Mouse (Mus musculus) hindbrain, embryonic 16.5 days (tissue): ENCODE results near the gene Jsrp1. TPM values are rescaled to one million over a fixed set of nuclear protein-coding genes. Genes with fewer than 3 reads are reported as not detected.

Source experiments
- ATAC-seq: fragments of 200-750 bp; cut with Nextera tagmentation; 2 replicates; pipeline ENCODE4 v1.8.0; 2017; ENCODE audit warnings: moderate TSS enrichment, moderate library complexity
- H3K27ac ChIP-seq: fragments of 300-500 bp; sonication (generic); 2 replicates; pipeline ENCODE4 v1.5.1; 2014; ENCODE audit warnings: low read depth, mild to moderate bottlenecking, control low read depth, low read length, moderate library complexity
- H3K27me3 ChIP-seq: fragments of 300-500 bp; sonication (generic); replicated peaks from 2 replicates; pipeline ENCODE4 v1.6.1; 2014; ENCODE audit warnings: low read length; ENCODE audit not compliant: control insufficient read depth, insufficient read depth
- H3K36me3 ChIP-seq: fragments of 300-500 bp; sonication (generic); 2 replicates; pipeline ENCODE4 v1.6.1; 2014; ENCODE audit warnings: mild to moderate bottlenecking, low read length, moderate library complexity, mixed read lengths; ENCODE audit not compliant: control insufficient read depth, insufficient read depth
- H3K4me1 ChIP-seq: fragments of 300-500 bp; sonication (generic); 2 replicates; pipeline ENCODE4 v1.6.1; 2014; ENCODE audit warnings: low read depth, low read length; ENCODE audit not compliant: control insufficient read depth, insufficient read depth
- H3K4me2 ChIP-seq: fragments of 300-500 bp; sonication (generic); 2 replicates; pipeline ENCODE4 v1.6.1; 2014; ENCODE audit warnings: mild to moderate bottlenecking, low read length, control low read depth, moderate library complexity
- H3K4me3 ChIP-seq: fragments of 300-500 bp; sonication (generic); 2 replicates; pipeline ENCODE4 v1.5.1; 2014; ENCODE audit warnings: mild to moderate bottlenecking, low read length, control low read depth, moderate library complexity
- H3K9ac ChIP-seq: fragments of 300-500 bp; sonication (generic); 2 replicates; pipeline ENCODE4 v1.6.1; 2014; ENCODE audit warnings: low read depth, mild to moderate bottlenecking, control low read depth, low read length, moderate library complexity
- H3K9me3 ChIP-seq: fragments of 300-500 bp; sonication (generic); 2 replicates; pipeline ENCODE4 v1.6.1; 2014; ENCODE audit warnings: mild to moderate bottlenecking, low read length, moderate library complexity; ENCODE audit not compliant: control insufficient read depth
- WGBS: fragments of 180-500 bp; shearing (Covaris S2); extraction: QIAGEN DNeasy Blood & Tissue Kit; methylation state at CpG from one replicate; pipeline ENCODE4 v1.1.7; 2014; 5-methylcytosine and 5-hydroxymethylcytosine counted together
- polyA plus RNA-seq: library from polyadenylated mRNA; unstranded; fragments of >200 nt; fragmentation: Nextera tagmentation; extraction: Ambion mirVana; gene quantifications from 2 replicates; pipeline ENCODE4 v1.2.1, GENCODE M21; 2015

The Jsrp1 gene
- polyA plus RNA-seq, 1 experiment from 2014 or later: 1.1 TPM

GRCm38 (mm10) chr10:80792175-80793032 lies 20.9 kb downstream of the Jsrp1 start:
- H3K27ac ChIP-seq: no peak overlapping the region
- ATAC-seq: peak; percentile 18; the same call in 1 of the 2 replicates
- H3K4me3 ChIP-seq: no peak overlapping the region
- H3K27me3 ChIP-seq: no peaks in the 10 kb centered on the region
- H3K4me1 ChIP-seq: peaks cover 14% of the 10 kb centered on the region
- H3K9ac ChIP-seq: no peak overlapping the region
- H3K9me3 ChIP-seq: no peaks in the 10 kb centered on the region
- H3K36me3 ChIP-seq: peaks cover 51% of the 10 kb centered on the region
- WGBS: 68% methylated on average over 41 of the region's 41 CpGs
- H3K4me2 ChIP-seq: no peak overlapping the region

- H3K4me3 ChIP-seq: no peak overlapping the region
- ATAC-seq: no peak
- peaks cover 7% of the 10 kb centered on the region for H3K4me1 ChIP-seq
- H3K36me3 ChIP-seq: peaks cover 51% of the 10 kb centered on the region
- no peaks in the 10 kb centered on the region for H3K27me3 ChIP-seq
- H3K9me3 ChIP-seq: no peaks in the 10 kb centered on the region
- H3K4me2 ChIP-seq: no peak overlapping the region
- no peak overlapping the region for H3K9ac ChIP-seq
- WGBS: 80% methylated on average over 33 of the region's 33 CpGs
- H3K27ac ChIP-seq: no peak overlapping the region
Measured at GRCm38 (mm10) chr10:80791476-80792174, 21.7 kb downstream of the Jsrp1 start.

GRCm38 (mm10) chr10:80790761-80791404 lies 22.4 kb downstream of the Jsrp1 start:
- no peak overlapping the region for H3K4me3 ChIP-seq
- H3K36me3 ChIP-seq: peaks cover 56% of the 10 kb centered on the region
- 92% methylated on average over 19 of the region's 19 CpGs for WGBS
- H3K9ac ChIP-seq: no peak overlapping the region
- H3K27ac ChIP-seq: no peak overlapping the region
- no peaks in the 10 kb centered on the region for H3K9me3 ChIP-seq
- ATAC-seq: no peak
- H3K27me3 ChIP-seq: no peaks in the 10 kb centered on the region
- peaks cover under 1% of the 10 kb centered on the region; the same call in 1 of the 2 replicates for H3K4me1 ChIP-seq
- no peak overlapping the region for H3K4me2 ChIP-seq

GRCm38 (mm10) chr10:80787517-80787916 lies 25.8 kb downstream of the Jsrp1 start:
- Histone ChIP-seq H3K27me3 (no peaks in the 10 kb centered on the region), H3K36me3 (peaks cover 69% of the 10 kb centered on the region), H3K27ac (no peak overlapping the region), H3K9ac (no peak overlapping the region), H3K4me1 (no peaks in the 10 kb centered on the region), H3K4me3 (no peak overlapping the region), H3K4me2 (no peak overlapping the region), H3K9me3 (no peaks in the 10 kb centered on the region)
- 81% methylated on average over 2 of the region's 2 CpGs for WGBS
- ATAC-seq: no peak

- Histone ChIP-seq H3K4me1 (no peaks in the 10 kb centered on the region), H3K4me2 (no peak overlapping the region), H3K36me3 (peaks cover 70% of the 10 kb centered on the region), H3K27ac (no peak overlapping the region), H3K9me3 (no peaks in the 10 kb centered on the region), H3K4me3 (no peak overlapping the region), H3K9ac (no peak overlapping the region), H3K27me3 (no peaks in the 10 kb centered on the region)
- 97% methylated on average over 11 of the region's 11 CpGs for WGBS
- ATAC-seq: no peak
Measured at GRCm38 (mm10) chr10:80785963-80786362, 27.3 kb downstream of the Jsrp1 start.

DNA sequence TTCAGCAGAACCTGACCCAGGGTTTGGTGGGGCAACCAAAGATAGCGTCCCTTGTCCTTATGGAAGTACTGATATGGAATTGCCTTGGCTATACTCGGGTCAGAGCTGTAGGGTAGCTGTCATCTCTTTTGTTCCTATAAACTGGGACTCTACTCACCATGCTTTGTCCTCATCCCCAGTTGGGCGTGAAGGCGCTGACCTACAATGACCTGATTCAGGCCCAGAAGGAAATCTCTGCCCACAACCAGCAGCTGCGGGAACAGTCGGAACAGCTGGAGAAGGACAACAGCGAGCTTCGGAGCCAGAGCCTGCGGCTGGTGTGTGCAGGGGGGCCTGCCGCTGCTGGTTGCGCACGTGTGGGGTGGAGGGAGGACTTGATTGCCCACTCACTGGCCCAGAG lies 28.4 kb downstream of the Jsrp1 start:
- no peak overlapping the region for H3K27ac ChIP-seq
- peaks cover 63% of the 10 kb centered on the region for H3K36me3 ChIP-seq
- ATAC-seq: no peak
- no peaks in the 10 kb centered on the region for H3K27me3 ChIP-seq
- H3K9me3 ChIP-seq: no peaks in the 10 kb centered on the region
- H3K9ac ChIP-seq: no peak overlapping the region
- no peak overlapping the region for H3K4me2 ChIP-seq
- 56% methylated on average over 12 of the region's 12 CpGs for WGBS
- no peak overlapping the region for H3K4me3 ChIP-seq
- H3K4me1 ChIP-seq: no peaks in the 10 kb centered on the region

GRCm38 (mm10) chr10:80784302-80784701 lies 29.0 kb downstream of the Jsrp1 start:
- Histone ChIP-seq H3K4me3 (no peak overlapping the region), H3K36me3 (peaks cover 60% of the 10 kb centered on the region), H3K27ac (no peak overlapping the region), H3K4me1 (no peaks in the 10 kb centered on the region), H3K4me2 (no peak overlapping the region), H3K9ac (no peak overlapping the region), H3K27me3 (no peaks in the 10 kb centered on the region), H3K9me3 (no peaks in the 10 kb centered on the region)
- no peak for ATAC-seq
- WGBS: 97% methylated on average over 2 of the region's 2 CpGs

DNA sequence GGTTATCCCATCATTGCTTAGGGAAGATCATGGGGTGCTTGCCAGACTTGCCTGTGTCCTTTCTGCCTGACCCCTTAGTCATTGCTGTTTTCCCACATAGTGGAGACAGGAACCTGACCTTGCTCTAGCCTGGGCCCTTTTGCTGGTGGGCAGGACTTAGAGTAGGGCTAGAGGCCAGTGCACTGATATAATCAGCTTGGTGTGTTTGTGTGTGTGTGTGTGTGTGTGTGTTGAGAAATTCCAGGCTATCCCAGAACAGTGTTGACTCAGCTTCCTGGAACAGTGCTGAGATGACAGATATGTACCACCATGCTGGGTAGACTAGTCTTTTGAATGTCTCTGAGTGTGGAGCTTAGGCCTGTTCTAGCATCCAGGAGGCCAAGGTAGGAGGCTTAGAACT lies 33.7 kb downstream of the Jsrp1 start:
- no peaks in the 10 kb centered on the region for H3K9me3 ChIP-seq
- H3K4me2 ChIP-seq: no peak overlapping the region
- ATAC-seq: no peak
- no peak overlapping the region for H3K27ac ChIP-seq
- peaks cover 43% of the 10 kb centered on the region for H3K36me3 ChIP-seq
- no peak overlapping the region for H3K4me3 ChIP-seq
- no peak overlapping the region for H3K9ac ChIP-seq
- no peaks in the 10 kb centered on the region for H3K4me1 ChIP-seq
- no peaks in the 10 kb centered on the region for H3K27me3 ChIP-seq

DNA sequence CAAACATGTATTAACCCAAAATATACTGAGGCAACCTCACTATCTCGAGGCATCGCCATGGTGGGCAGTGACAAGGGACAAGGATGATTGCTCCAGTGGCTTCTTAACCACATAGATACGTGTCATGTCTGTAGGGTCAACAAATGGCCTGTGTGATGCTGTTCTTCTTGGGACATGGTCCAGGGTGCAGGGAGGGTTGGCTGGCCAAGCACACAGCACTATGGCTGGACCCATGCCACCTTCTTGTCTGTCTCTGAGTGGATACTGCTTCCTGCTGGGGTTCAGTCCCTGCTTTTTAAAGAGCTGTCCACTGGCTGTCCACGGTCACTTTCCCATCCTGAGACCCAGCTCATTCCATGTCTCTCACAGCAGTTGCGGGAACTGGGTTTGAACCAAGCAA lies 36.2 kb downstream of the Jsrp1 start:
- Histone ChIP-seq H3K9ac (no peak overlapping the region), H3K36me3 (peaks cover 33% of the 10 kb centered on the region), H3K27me3 (no peaks in the 10 kb centered on the region), H3K9me3 (no peaks in the 10 kb centered on the region), H3K4me1 (no peaks in the 10 kb centered on the region), H3K4me3 (no peak overlapping the region), H3K4me2 (no peak overlapping the region), H3K27ac (no peak overlapping the region)
- ATAC-seq: no peak
- WGBS: 90% methylated on average over 5 of the region's 5 CpGs
